Mouse (Mus musculus): ENCODE results near the gene Vangl2.
"Not testable (repeated sequence)": the region's sequence is repeated elsewhere in the genome, so short reads cannot be mapped to it uniquely, and the experiment has no call there.

Gene Vangl2

DNA sequence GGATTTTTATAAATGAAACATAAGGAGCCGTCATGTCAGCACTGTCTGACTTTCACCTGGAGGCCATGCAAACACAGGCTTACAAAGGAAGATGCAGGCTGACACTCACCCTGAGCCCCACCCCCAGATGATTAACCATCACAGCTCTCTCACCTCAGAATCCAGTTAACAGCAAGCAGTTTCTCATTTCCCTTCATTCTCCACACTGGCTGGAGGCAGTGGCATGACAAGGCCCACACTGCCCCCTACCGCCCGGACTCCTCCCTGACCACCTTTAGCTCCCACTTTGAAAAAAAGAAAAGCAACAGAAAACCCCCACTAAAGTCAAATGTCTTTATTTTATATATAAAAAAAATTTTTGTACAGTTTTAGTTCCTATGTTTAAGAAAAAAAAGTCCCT lies 27.6 kb downstream of the Vangl2 start:
- DNase-seq: peak; percentile 58

DNA sequence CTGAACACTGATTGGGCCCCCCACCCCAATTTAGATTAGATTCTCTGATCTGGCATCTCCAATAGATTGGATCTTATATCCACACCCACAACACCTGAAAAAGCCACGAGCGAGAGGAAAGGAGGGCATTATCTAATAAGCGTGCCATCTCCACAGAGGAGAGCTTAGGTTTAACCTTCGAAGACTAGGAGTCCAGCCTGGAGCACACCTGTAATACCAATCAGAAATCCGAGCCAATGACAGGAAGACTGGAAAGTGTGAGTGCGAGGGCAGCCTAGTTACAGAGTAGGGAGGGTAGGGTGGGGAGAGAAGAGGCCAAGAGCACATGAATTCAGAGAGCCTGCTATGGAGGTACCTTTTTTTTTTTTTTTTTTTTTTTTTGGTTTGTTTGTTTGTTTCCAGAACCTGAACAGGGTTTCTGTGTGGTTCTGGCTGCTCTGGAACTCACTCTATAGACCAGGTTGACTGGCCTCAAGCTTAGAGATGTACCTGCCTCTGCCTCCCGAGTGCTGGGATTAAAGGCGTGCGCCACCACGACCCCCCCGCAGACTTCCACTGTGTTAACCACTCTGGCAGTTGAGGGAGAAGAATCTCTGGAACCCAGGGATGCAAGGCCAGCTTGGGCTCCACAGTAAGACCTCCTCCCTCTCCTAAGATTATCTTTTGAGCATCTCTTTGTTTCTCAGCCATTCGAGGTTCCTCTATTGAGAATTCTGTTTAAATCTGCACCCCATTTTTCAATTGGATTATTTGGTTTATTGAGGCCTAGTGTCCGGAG lies 29.2 kb downstream of the Vangl2 start:
- no peak for DNase-seq

DNA sequence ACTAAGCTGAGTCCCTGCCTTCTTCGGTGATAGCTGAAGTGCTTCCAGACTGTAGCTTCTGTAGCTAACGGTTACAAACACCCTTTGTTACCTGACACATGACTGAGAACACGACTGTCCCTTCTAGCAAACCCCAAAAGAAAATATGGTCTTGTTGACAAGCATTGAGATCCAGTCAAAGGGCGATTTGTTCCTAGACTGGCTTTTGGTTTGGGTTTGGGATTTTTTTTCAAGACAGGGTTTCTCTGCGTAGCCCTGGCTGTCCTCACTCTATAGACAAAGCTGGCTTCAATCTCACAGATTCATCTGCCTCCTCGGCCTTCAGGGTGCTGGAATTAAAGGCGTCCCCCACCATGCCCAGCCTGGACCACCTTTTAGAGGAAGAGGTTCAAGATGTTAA lies 31.5 kb downstream of the Vangl2 start:
- DNase-seq: no peak

DNA sequence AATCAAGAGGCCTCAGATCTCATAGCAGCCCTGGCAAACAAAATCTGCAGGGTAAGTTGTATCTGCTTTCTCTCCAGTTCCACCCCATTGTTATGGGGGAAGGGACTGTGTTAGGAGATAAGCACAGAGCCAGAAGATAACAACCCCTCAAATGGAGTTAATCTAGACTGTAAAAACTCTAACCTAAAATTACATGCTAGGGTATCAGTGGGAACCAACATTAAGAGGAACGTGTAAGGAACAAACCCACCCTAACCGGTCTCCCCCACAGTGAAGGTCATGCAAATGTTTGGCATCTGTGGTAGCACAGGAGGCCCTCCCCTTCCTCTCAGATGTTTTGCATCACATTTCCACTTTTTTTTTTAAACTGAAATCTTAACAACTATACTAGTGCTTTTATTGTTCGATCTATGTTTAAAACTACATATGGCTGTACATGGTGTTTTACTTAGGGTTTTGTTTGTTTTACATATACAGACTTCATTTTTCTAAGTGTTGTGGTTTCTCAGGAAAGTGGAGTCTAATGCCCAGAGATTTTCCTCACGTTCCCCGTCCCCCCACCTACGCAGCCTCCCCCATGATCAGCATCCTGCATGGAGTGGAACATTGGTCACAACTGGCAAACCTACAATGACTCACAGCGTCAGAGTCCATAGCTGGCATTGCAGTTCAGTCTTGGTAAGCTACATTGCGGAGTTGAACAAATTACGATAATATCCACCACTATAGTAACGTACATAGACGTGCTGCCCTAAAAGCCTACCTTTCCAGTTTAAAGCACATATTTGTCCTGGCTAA lies 33.1 kb downstream of the Vangl2 start:
- no peak for DNase-seq

DNA sequence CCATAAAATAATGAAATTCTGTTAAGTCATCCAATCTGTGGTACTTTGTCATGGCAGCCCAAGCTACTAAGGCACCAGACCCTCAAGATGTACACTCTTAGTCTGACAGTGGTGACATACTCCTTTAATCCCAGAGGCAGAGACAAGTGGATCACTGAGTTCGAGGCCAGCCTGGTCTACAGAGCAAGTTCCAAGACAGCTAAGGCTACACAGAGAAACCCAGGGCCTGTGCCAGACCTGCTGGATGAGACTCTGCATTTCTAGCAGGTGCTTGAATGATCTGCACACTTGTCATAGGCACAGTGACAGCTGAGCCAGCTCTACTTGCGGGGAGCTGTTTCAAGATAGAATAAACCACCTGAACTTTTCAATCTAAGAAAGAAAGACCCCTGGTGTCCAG lies 33.7 kb downstream of the Vangl2 start:
- no peak for DNase-seq

DNA sequence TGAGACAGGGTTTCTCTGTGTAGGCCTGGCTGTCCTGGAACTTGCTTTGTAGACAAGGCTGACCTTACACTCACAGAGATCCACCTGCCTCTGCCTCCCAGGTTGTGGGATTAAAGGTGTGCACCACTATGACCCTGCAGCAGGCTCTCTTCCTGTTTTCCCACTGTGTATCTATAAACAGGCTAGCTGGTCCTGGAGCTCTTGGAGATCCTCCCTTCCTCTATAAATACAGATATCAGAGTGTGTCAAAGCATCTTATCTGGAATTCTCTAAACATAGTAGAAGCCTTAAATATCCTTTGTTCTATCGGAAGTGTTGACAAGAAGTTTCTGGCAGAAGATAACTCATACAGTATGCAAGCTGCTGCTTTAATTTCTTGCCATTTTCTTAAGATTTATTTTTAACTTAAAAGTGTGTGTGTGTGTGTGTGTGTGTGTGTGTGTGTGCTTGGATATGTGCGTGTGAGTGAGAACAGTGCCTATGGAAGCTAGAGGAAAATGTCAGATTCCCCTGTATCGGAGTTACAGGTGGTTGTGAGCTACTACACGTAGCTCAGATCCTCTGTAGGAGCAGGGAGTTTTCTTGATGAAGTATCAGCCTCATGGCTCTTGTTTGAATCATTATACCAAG lies 35.2 kb downstream of the Vangl2 start:
- DNase-seq: no peak

DNA sequence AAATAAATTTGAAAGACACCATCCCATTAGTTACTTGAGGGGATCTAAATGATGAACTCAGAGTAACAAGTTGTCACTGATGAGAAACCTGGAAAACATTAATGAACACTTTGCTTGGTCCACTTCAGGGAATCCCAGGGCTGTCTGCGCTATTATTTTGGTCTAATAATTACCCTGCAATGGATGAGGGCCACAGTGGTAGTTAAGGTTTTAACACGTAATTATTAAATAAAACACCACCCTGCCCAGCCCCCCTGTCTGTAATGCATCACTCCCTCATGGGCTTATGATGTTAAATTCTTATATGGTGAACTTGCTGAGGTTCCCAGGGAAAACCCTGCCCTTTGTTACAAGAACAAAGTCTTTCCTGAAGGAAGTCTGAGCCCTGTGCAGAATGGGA lies 36.4 kb downstream of the Vangl2 start:
- DNase-seq: no peak

DNA sequence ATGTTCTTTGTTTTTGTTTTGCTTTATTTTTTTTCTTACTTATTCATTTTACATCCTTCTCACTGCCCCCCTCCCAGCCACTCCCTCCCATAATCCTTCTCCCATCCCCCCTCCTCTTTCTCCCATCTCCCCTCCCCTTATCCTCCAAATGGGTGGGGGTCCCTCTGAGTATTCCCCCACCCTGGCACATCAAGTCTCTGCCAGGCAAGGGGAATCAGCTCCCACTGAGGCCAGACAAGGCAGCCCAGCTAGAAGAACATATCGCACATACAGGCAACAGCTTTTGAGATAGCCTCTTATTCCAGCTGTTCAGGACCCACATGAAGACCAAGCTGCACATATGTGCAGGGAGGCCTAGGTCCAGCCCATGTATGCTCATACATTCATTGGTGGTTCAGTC lies 44.1 kb downstream of the Vangl2 start:
- DNase-seq: no peak

DNA sequence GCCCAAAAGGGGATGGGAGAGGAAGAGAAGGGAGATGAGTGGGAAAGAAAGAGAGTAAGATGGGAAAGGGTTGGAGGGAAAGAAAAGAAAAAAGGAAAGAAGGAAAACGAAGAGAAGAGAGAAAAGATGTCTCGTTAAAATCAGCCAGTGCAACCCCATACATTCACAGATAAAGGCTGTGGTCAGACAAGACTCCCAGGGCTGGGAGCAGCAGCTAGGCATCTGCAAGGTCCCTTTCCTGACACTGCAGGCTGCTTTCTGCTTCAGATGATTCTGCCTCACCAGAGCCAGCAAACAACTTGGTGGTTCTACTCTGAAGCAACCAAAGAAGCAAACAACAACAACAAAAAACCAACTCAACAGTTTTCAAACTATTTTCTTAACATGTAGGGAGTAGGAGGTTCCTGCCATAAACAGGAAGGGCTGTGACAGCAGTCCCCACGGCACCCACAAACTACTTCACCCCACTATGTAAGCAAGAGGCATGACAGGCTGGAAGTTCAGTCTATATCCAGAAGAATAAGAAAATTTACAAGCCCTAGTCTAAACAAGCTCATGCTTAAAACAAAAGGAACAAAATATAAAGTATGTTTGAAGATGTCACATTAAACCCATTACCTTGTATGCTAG lies 44.8 kb downstream of the Vangl2 start:
- no peak for DNase-seq

DNA sequence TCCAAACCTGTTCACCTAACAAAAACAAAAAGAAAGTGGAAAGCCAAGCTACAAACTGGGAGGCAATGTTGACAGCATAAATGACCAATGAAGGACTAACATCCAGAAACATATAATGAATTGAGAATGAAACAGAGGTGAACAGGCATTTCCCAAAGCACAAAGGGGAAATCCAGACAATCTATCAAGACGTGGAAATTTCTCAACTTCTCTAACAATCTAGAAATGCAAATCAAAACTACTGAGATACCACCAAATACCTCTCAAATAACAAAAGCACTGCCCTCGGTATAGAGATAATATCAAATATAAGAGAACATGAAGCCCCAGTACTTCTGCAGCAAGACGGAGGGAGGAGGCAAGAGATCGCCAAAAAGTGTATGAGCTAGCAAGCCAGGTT lies 45.5 kb downstream of the Vangl2 start:
- DNase-seq: no peak

DNA sequence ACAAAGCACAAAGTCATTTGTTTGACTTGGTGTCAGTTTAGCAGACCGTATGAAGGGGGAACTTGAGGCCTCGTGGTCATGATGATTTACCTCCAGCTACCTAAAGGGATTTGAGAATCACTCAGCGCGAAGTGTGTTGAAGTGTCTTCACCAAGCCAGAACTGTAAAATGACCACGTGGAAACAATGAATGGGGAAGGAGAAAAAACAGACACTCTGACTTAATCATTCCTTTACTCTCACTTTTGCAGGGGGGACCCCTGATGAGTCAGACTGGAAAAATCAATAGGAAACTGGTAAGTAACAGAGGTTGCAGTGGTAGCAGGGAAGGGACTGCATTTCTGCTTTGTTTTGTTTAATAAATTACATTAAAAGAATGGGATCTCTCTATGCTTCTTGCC lies 46.1 kb downstream of the Vangl2 start:
- DNase-seq: no peak

DNA sequence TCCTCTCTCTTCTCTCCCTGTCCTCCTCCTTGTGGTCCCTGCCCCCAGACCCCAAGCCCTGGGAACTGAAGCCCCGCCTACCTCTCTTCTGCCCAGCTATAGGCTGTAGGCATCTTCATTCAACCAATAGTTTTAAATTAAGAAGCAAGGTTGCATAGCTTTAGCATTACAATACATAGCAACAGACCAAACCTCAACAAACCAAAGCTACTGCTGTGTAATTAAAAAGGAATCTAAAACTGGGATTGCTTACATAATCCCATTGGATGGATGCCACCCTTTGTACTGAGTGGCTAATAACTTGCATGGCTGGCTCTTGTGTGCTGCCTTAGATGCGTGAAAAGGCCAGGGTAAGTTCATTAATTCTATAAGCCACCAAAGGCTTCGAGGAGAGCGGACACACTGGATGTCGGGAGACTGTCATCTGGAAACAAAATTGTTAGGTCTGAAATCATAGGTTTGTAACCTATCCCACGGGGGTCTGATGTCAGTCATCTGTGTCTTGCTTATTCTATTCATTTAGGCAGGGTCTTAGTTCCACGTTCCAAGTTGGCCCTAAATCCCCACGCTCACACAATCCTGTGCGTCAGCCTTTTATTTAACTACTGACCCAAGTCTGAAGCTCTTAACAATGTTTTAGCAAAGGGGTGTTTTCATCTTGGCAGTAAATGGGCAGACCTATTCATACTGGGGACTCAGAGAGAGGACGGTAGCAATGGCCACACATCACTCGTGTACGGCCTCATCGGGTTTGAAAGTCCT lies 48.1 kb downstream of the Vangl2 start:
- peak; percentile 6 for DNase-seq

DNA sequence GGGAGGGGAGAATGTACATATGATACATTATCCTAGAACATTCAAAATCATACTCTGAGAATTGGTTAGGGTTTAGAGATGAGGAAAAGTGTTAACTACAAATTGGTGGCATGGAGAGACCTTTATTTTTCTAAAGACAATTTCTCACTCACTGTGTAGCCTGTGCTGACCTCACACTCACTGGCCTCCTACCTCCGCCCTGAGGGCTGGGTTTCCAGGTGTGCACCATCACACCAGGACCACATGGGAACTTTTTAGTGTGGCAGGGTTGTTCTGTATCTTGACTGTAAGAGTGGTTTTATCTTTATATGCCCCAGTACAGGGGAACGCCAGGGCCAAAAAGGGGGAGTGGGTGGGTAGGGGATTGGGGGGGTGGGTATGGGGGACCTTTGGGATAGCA lies 50.4 kb downstream of the Vangl2 start:
- DNase-seq: no peak

DNA sequence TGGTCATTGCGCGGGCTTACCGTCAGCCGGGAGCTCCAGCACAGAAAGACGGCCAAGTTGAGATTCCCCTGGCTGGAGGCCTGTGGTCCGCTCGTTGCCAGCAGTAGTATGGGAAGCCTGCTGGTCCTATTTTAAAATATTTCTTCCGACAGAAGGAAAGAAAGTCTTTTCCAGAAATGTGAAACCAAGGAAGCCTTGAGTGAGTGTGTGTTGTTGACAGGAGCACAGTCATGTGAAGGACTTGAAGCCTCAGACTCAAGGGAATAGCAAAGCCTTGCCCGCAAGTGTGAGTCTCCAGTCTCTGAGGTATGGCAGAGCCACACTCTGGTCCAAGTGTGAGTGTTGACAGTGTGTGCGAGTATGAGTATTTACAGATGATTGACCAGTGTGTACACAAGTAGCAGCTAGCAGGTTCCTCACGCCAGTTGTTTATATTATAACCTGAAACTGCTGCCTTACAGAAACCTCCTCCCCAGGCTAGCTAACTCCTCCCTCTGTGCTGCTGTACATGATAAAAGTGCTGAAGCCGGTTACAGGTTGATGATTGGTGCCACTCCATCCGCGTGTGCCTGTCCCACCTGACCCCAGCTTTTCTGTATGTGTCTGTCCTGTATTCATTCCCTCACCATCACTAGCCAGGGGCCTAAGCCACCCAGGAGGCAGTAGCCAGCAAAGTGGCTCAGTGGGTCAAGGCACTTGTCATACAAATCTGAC lies 51.3 kb downstream of the Vangl2 start:
- no peak for DNase-seq

DNA sequence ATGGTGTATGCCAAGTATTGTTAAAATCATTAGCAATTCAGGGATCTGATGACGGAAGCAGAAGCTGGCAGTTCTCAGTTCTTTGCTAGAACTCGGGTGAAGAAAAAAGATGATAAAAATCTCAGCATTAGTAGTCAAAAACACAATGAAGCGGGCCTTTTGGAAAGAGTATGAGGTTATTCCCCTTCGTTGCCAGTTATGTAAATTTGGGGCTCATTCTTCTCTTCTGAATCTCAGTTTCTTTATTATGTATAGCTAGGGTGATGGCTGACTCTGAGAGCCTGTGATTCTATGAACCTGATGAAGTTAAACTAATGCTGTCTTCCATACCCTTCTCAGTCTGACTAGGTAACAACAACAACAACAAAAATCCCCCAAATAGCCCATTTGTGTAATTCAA lies 52.4 kb downstream of the Vangl2 start:
- no peak for DNase-seq

DNA sequence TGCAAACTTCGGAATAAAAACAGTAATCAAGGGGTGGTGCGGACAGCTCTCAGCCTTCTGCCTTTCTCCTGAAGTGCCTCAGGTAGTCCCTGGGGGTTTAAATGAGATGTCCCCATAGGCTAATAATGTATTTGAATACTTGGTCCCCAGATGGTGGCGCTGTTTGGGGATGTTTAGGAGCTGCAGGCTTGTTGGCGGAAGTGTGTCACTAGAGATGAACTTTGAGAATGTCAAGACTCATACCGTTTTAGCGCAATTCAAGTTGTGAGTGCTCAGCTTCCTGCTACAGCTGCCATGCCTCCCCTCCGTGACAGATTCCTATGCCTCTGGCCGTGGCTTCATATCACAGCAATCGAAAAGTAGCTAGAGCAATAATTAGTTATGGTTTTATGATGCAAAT lies 52.9 kb downstream of the Vangl2 start:
- DNase-seq: no peak

DNA sequence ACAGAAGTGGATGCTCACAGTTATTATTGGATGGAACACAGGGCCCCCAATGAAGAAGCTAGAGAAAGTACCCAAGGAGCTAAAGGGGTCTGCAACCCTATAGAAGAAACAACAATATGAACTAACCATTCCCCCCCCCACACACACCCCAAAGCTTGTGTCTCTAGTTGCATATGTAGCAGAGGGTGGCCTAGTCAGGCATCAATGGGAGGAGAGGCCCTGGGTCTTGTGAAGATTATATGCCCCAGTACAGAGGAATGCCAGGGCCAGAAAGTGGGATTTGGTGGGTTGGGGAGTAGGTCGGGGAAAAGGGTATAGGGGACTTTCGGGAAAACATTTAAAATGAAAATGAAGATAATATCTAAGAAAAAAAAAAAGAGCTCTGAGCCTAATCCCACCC lies 53.9 kb downstream of the Vangl2 start:
- not testable (repeated sequence) for DNase-seq

DNA sequence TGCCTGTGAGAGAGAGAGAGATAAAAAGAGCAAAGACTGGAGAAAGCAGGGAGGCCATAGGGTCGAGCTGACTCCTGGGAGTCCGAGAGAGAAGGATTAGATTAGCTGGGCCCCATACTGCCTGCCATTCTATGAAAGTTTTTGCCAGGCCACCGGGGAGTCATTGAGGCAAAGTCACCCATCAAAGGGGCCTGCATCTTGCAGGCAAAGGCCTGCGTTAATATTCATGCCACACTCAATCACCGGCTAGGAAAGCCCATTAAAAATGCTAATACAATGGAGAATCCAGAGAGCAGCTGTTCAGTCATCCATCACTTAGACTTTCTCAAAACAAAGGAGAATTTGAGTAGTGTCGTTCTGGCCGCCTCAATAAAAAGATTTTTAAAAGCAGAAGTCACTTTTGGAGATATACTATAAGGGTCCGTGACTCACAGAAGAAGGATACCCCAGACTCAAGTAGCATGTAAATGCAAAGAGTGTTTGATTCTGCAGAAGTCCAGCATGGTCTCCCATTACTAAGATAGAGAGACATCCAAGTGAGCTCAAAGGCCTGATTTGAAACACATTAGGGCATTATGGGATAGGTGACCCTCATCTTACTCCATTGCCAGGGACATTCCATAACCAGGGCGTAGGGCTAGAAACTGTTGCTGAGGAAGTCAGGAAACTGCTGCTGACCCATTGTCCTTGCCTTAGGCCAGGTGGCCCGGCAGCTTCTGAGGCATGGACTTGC lies 57.2 kb downstream of the Vangl2 start:
- no peak for DNase-seq

DNA sequence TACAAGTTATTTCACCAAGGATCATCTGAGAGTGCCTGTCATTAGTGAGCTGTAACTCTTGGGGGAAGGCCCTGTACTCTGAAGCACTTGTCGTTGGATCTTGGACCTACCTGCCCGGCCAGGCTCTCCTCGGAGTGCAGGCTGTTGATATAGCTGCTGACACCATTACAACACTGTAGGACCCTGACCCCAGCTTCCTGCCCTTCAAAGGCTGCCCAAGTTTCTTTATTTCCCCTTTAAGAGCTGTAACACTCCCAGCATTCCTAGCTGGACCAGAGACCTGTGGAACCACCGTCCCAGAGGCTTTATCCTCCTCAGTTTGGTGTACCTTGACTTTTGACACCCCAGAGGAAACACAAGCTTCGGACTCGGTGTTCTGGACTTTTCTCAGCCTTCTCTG lies 59.0 kb downstream of the Vangl2 start:
- DNase-seq: no peak

DNA sequence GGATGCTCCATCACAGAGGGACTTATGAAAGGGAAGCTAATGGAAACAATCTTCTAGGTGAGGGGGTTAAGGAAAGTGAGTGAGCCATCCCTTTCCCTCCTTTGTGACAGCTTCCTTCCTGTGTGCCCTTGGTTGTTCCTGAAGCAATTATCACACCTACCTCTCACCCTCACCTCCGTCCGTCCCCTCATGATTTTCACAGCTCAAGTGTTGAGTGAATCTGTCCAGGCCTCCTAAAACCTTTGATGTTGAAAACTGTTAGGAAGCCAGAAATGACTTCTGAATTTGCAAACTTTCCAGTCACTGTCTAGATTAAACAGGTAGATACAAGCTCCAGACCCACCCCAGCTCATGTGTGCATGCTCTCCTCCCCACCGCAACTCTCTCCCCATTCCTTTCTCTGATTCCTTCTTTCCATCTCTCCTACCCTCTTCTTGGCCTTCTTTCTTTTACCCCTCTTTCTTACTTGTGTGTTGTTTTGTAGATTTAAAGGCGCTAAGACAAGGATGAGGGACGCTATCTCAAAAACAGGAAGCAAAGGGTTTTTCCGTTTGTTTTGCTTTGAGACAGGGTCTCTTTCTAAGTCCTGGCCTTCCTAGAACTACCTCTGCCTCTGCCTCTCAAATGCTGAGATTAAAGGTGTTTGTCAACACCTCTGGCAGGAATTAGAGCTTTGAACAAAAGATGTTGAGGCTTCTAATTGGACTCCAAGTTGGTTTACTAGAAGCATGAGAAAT lies 62.0 kb downstream of the Vangl2 start:
- DNase-seq: no peak

DNA sequence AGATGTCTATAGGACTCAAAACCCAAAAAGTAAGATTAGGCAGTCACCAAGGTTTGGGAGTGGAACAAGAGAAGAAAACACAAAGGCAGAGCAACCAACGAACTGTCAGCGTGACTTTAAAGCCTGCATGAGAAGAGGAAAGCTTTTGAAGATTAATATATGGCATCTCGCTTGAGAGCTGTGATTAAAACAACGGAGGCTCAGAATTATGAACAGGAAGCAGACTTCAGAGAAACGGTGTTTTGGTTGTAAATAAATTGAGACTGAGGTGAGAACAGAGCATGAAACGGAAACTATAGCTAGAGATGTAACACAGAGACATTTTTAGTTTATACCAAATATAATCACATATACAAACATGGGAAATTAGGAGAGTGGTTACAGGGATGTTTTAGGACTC lies 64.6 kb downstream of the Vangl2 start:
- no peak for DNase-seq
